Mouse (Mus musculus) heart, adult 8-10 months (tissue): ENCODE data around the gene Pan2. TPM values are rescaled to one million over a fixed set of nuclear protein-coding genes. Genes with fewer than 3 reads are reported as not detected.

Source experiments
- DNase-seq: peaks from one replicate; pipeline ENCODE4 v3.0.0; 2022; ENCODE audit warnings: low spot score
- total RNA-seq, 4 experiments: library from RNA; stranded (reverse); gene quantifications; 2 replicates each; pipeline ENCODE4 v1.2.4; 2022

Gene Pan2
- total RNA-seq, 4 experiments from 2014 or later = 6.1 to 7.1 (median 6.5) TPM

- DNase-seq = no peak
These were observed 33.1 kb downstream of the Pan2 start for GRCm38 (mm10) chr10:128336195-128336594.

- DNase-seq = no peak
These were observed 33.5 kb downstream of the Pan2 start for GRCm38 (mm10) chr10:128336597-128336996.

- peak; percentile 98 for DNase-seq
These were observed 34.4 kb downstream of the Pan2 start, which contains the start of gene Cs for GRCm38 (mm10) chr10:128337306-128338181. Gene Cs, plus strand, starts transcription at chr10:128337734.

- no peak for DNase-seq
These were observed 35.3 kb downstream of the Pan2 start for GRCm38 (mm10) chr10:128338415-128338814.

DNA sequence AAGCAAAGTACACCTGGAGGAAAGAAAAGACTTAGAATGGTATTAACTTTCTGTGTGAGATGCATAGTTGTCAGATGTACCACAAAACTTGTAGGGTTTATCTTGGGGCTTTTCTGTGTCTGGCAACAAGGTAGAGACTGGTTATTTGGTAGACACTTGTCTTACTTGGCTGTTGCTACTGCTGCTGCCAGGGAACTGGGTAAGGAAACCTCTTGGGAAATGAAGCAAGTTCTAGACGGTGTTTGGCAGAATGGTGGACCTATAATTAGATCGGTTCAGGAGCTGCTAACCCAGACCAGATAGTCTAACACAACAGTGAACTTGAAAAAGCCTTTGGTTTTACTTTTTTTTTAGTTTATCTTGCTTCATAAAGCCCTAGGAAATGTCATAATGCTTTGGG is 35.8 kb downstream of the Pan2 start:
- DNase-seq = peak; percentile 41

GRCm38 (mm10) chr10:128340257-128340656 is 37.1 kb downstream of the Pan2 start:
- no peak for DNase-seq

GRCm38 (mm10) chr10:128343436-128343835 is 40.3 kb downstream of the Pan2 start:
- no peak for DNase-seq

GRCm38 (mm10) chr10:128344568-128345275 is 41.6 kb downstream of the Pan2 start:
- DNase-seq = peak; percentile 88

GRCm38 (mm10) chr10:128347541-128347940 is 44.4 kb downstream of the Pan2 start:
- DNase-seq = no peak

GRCm38 (mm10) chr10:128358796-128359195 is 55.7 kb downstream of the Pan2 start:
- no peak for DNase-seq

- DNase-seq = no peak
These were observed 56.1 kb downstream of the Pan2 start for GRCm38 (mm10) chr10:128359226-128359625.

DNA sequence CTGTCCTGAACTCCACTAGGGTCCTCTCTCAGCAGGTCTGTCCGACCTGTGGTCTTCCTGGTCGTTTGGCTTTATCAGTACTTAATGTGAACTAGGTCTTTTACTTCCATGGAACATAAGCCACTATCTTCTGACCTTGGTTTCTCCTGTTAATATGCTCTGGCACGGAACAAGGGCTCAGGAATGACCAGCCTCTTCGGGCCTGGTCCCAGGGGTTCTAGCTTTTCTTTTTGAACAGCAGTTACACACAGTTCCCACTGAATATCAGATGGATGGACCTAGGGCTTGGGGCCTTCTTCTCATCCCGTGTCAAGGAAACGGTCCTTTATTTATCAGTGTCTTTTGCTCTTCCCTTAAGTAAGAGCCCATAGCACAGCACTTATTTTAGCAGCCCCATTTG is 58.7 kb downstream of the Pan2 start:
- no peak for DNase-seq

GRCm38 (mm10) chr10:128362568-128362967 is 59.4 kb downstream of the Pan2 start:
- DNase-seq = peak; percentile 49

DNA sequence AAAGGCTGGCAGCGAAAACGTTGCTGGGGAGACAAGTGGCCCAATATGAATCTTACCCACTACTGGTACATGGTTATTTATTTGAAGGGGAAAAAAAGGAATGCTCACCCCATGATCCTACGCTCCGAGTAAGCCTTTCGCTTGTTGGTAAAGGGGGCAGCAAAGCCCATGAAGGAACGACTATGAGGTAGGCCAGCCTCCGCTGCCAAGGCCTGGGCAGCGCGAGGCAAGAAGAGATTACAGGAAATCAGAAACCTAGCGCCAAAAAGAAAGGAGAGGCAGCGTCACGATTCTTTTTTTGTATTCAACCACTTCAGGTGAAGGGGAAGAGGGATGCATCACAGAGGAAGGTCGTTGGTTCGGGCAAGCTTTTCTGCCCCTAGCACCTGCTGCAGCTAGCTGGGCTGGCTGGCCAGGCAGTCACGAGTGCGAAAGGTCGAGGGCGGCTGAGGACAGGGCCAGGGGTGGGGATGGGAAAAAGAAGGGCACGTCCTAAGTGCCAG is 64.8 kb downstream of the Pan2 start:
- peak; percentile 75 for DNase-seq

GRCm38 (mm10) chr10:128368402-128369217 is 65.5 kb downstream of the Pan2 start, which contains the start of gene Coq10a:
Gene Coq10a, minus strand, starts transcription at chr10:128368997.
- DNase-seq = peak; percentile 93

- DNase-seq = no peak
These were observed 66.0 kb downstream of the Pan2 start for GRCm38 (mm10) chr10:128369218-128369543.

DNA sequence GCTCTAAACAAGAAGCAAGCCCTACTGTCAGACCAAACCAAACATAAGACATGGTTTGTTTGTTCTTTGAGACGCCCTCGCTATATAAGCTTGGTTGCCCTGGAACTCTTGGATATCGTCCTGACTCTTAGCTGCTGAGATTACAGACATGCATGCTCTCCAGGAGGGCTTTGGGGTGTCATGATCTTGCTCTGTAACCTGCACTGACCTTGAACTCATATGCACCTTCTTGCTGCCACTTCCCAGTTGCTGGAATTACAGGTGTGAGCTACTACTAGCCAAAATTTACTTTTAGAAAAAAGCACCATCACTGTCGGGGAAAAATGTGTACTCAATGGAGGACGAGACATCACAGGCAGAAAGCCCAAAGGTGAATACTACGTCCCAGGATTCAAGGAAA is 66.5 kb downstream of the Pan2 start:
- DNase-seq = no peak

DNA sequence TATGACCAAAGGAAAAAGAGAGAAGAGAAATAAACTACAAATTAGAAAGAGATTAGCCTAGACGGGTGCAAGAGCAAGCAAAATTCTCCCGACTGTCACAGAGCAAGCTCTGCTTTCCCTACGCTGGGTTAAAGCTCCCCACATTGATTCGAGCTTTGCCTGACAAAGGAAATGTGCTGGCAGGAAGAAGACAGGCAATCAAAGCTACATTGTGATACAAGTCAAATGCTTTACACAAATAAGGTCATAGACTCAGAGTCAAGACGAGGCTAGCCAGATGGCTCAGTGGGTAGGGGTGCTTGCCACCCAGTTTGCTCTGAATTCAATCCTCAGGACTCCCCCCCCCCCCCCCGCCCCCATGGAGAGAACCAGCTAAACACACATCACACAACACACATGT is 66.9 kb downstream of the Pan2 start:
- DNase-seq = no peak

DNA sequence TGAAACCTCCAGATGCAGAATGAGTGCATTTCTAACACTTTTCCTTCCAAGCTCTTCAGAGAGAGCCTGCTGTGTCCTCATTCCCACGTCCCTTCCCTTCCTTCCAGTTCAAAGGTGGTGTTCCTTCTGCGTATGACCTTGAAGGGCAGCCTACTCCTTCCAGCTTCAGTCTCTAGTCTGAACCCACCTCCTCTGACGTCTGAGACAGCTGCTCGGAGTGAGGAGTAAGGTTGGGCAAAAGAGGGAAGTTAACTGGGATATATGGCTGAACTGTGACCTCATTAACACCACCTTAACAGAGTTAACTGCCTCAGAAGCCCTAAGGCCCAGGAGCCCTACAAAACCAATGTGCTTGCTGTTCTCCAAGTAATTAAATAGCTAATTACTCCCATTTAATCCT is 67.5 kb downstream of the Pan2 start:
- no peak for DNase-seq
